Mouse (Mus musculus) lung, embryonic 15.5 days (tissue): Measurements from ENCODE around the gene Myl9. TPM values are rescaled to one million over a fixed set of nuclear protein-coding genes. Genes with fewer than 3 reads are reported as not detected.

Experiments used
- ATAC-seq: fragments of 200-750 bp; cut with Nextera tagmentation; 2 replicates; pipeline ENCODE4 v1.8.0; 2017; ENCODE audit warnings: moderate number of reproducible peaks, borderline replicate concordance; ENCODE audit not compliant: low FRiP score, low TSS enrichment; ENCODE audit errors: extremely low read depth
- H3K27ac ChIP-seq: fragments of 300-500 bp; sonication (generic); 2 replicates; pipeline ENCODE4 v1.5.1; 2015; ENCODE audit warnings: moderate library complexity, mild to moderate bottlenecking, inconsistent platforms
- H3K27me3 ChIP-seq: fragments of 300-500 bp; sonication (generic); 2 replicates; pipeline ENCODE4 v1.6.1; 2015; ENCODE audit warnings: inconsistent platforms
- H3K36me3 ChIP-seq: fragments of 300-500 bp; sonication (generic); 2 replicates; pipeline ENCODE4 v1.6.1; 2015; ENCODE audit warnings: inconsistent platforms
- H3K4me1 ChIP-seq: fragments of 300-500 bp; sonication (generic); 2 replicates; pipeline ENCODE4 v1.6.1; 2015; ENCODE audit warnings: inconsistent platforms
- H3K4me2 ChIP-seq: fragments of 300-500 bp; sonication (generic); 2 replicates; pipeline ENCODE4 v1.6.1; 2015; ENCODE audit warnings: inconsistent platforms, mild to moderate bottlenecking, moderate library complexity
- H3K4me3 ChIP-seq: fragments of 300-500 bp; sonication (generic); 2 replicates; pipeline ENCODE4 v1.5.1; 2015; ENCODE audit warnings: mild to moderate bottlenecking, inconsistent platforms
- H3K9ac ChIP-seq: fragments of 300-500 bp; sonication (generic); 2 replicates; pipeline ENCODE4 v1.6.1; 2015; ENCODE audit warnings: inconsistent platforms
- H3K9me3 ChIP-seq: fragments of 300-500 bp; sonication (generic); 2 replicates; pipeline ENCODE4 v1.6.1; 2016; ENCODE audit warnings: inconsistent platforms
- WGBS: fragments of 180-500 bp; shearing (Covaris S2); methylation state at CpG from one replicate; pipeline ENCODE4 v1.1.7; 2015; 5-methylcytosine and 5-hydroxymethylcytosine counted together
- polyA plus RNA-seq: library from polyadenylated mRNA; unstranded; fragments of >200 nt; fragmentation: Nextera tagmentation; extraction: Ambion mirVana; gene quantifications from 2 replicates; pipeline ENCODE4 v1.2.1, GENCODE M21; 2015

Gene Myl9
- polyA plus RNA-seq, 1 experiment from 2014 or later, result 443 TPM

DNA sequence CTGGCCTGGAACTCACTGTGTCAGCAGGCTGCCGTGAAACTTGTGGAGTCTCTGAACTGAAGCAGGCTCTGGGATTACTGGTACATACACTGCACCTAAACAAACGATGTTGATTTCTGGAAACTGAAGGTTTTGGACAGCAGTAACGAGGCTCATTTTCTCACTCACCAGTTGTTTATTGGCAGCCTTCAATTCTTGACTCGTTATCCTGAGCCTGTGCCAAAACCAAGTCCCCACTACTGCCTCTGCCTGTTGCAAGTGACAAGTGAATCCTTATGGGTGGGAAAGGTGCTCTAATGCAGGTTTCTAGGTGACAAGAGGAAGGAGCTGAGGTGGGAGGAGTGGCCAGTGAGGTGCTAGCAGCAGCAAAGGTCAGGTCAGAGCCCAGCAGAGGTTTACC, 33.2 kb upstream of the Myl9 start:
- Histone ChIP-seq H3K4me2 (no peak overlapping the region), H3K9ac (no peak overlapping the region), H3K36me3 (peaks cover 11% of the 10 kb centered on the region), H3K9me3 (no peaks in the 10 kb centered on the region), H3K27me3 (no peaks in the 10 kb centered on the region), H3K4me3 (no peak overlapping the region), H3K4me1 (peaks cover 21% of the 10 kb centered on the region), H3K27ac (no peak overlapping the region)
- ATAC-seq, result no peak
- WGBS, result 27% methylated on average over 4 of the region's 4 CpGs

DNA sequence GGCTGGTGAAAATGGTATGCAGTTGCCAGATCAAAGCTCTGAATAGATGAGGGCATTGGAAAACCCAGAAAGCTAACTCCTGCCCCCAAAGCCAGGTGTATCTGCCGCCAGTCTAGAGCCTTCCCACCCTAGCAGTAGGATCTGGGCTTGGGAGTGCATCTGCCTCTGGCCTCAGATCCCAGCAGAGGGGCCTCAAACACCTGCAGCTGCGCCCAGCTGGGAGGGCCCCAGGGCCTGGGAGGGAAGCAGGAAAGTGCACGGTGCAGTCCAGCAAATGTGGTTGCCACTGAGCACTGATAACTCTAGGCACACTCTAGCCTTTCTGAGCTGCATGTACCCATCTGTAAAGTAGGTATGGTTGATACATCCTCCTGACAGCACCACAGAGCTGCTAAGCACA, 32.0 kb upstream of the Myl9 start:
- no peak overlapping the region for H3K4me3 ChIP-seq
- no peak for ATAC-seq
- H3K27me3 ChIP-seq, result no peaks in the 10 kb centered on the region
- peaks cover 22% of the 10 kb centered on the region for H3K36me3 ChIP-seq
- no peak overlapping the region for H3K9ac ChIP-seq
- 63% methylated on average over 3 of the region's 3 CpGs for WGBS
- peaks cover 19% of the 10 kb centered on the region for H3K4me1 ChIP-seq
- H3K9me3 ChIP-seq, result no peaks in the 10 kb centered on the region
- H3K27ac ChIP-seq, result no peak overlapping the region
- H3K4me2 ChIP-seq, result no peak overlapping the region

DNA sequence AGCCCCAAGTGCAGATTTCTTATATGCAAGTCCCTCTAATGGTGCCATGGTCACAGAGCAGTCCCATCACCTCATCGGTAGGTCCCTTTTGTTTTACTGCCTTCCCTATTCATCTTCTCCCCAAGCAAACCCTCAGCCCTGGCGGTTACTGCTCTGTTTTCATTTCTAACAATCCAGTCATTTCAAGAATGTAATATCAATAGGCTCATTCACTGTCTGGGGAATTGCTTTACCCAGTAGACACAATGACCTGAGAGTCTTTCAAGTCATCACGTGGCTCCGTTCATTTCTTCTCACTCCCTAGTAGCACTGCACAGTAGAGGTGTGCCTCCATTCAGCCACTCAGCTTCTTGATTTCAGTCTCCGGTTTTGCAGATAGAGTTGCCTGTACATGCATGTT, 30.8 kb upstream of the Myl9 start:
- 72% methylated on average over 5 of the region's 5 CpGs for WGBS
- no peaks in the 10 kb centered on the region for H3K27me3 ChIP-seq

DNA sequence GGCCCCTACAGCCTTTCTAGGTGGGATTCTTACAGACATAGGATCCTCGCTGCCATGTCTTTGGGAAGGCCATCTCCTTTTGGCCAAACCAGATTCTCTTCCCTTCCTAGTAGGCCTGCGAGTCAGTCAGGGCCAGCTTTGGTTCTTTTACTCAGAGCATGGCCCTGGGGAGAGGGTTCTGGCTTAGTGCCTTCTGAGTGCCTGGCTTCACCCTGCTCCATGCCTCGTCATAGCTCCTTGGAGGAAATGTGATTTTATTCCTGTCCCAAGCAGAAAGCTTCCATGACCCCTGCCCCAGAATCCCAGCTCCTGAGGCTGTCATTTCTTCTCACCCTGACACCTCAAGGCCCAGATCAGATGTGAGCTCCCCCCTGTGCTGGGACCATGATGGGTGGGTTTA, 27.9 kb upstream of the Myl9 start:
- peaks cover 49% of the 10 kb centered on the region for H3K36me3 ChIP-seq
- no peaks in the 10 kb centered on the region for H3K27me3 ChIP-seq
- H3K9me3 ChIP-seq, result no peaks in the 10 kb centered on the region
- peaks cover 4% of the 10 kb centered on the region; the same call in 1 of the 2 replicates for H3K4me1 ChIP-seq
- H3K27ac ChIP-seq, result no peak overlapping the region
- H3K9ac ChIP-seq, result no peak overlapping the region
- WGBS, result 86% methylated on average over 3 of the region's 3 CpGs
- ATAC-seq, result no peak
- H3K4me2 ChIP-seq, result no peak overlapping the region
- no peak overlapping the region for H3K4me3 ChIP-seq

More for the DNA sequence above, 30.8 kb upstream of the Myl9 start:
- Histone ChIP-seq H3K4me1 (peaks cover 19% of the 10 kb centered on the region), H3K4me3 (no peak overlapping the region), H3K9me3 (no peaks in the 10 kb centered on the region), H3K4me2 (no peak overlapping the region), H3K9ac (no peak overlapping the region), H3K36me3 (peaks cover 29% of the 10 kb centered on the region), H3K27ac (no peak overlapping the region)
- ATAC-seq, result no peak

DNA sequence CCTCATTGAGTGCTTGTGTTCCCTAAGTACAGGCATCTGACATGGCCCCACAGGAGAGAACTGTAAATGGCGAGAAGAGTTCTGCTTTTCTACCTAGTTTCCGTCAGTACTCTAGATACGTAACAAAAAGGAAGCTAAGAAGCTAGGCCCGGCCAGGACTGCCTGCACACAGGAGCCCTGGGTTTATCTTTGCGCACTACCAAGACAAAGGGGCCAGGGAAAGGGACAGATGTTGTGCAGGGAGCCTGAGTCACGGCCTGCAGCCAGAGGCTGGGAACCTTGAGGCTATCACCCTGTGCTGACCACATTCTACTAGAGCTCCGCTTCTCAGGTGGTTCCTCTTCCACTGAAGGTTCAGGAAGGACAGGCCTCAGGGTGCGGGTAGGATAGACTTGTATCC, 25.5 kb upstream of the Myl9 start:
- WGBS, result 91% methylated on average over 8 of the region's 8 CpGs
- no peaks in the 10 kb centered on the region for H3K4me1 ChIP-seq
- no peak overlapping the region for H3K9ac ChIP-seq
- H3K27me3 ChIP-seq, result no peaks in the 10 kb centered on the region
- H3K36me3 ChIP-seq, result peaks cover 67% of the 10 kb centered on the region
- H3K9me3 ChIP-seq, result no peaks in the 10 kb centered on the region
- ATAC-seq, result no peak
- H3K4me2 ChIP-seq, result no peak overlapping the region
- no peak overlapping the region for H3K4me3 ChIP-seq
- H3K27ac ChIP-seq, result no peak overlapping the region

DNA sequence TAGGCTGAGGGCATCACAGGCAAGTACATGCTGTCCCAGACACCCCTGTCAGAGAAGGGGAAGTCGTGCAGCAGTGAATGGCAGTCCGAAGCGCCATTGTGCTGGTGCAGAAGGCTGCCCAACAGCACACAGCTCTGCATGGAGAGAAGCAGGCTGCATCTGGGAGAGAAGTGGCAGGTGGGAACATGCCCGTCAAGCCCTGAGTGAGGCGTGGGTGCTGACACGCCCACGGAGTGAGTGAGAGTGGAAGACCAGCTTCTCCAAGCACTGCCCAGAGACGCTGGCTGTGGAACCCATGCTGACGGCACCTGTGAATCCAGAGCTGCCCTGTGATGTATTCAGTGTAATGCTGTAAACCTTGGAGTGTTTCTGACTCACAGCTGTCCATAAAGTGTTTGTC, 18.3 kb upstream of the Myl9 start:
- 91% methylated on average over 9 of the region's 9 CpGs for WGBS

DNA sequence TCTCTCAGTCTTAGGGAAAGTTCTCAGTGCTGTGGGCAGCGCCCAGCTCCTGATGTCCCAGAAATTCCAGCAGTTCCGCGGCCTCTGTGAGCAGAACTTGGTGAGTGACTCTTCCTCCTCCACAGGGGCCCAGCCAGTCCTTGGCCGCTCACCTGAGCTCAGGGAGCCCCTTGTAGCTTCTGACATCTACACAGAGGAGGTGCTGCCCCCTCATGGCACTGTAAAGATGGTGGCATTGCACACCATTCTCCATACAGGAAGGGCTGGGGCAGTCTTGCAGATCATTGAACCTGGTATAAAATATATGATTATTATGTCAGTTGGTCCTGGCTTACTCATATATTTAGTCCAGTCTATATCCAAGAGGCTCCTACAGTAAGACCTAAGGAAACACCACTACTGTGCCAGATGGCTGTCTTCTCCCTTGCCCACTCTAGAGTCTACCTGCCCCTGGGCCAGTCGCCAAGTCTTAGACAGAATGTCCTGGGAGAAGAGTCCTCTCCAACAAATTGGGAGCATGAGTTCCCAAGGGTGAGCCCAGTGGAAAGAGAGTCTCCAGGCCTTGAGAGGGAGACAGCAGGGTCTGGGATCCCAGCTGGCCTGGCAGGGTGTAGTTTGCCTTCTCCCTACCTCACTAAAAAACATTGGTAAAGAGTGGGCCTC, 14.2 kb upstream of the Myl9 start:
- H3K4me2 ChIP-seq, result no peak overlapping the region
- H3K4me3 ChIP-seq, result no peak overlapping the region
- 77% methylated on average over 5 of the region's 5 CpGs for WGBS
- H3K27me3 ChIP-seq, result no peaks in the 10 kb centered on the region
- H3K9ac ChIP-seq, result no peak overlapping the region
- peaks cover 18% of the 10 kb centered on the region for H3K4me1 ChIP-seq
- no peak for ATAC-seq
- H3K27ac ChIP-seq, result no peak overlapping the region
- H3K36me3 ChIP-seq, result peaks cover 56% of the 10 kb centered on the region
- no peaks in the 10 kb centered on the region for H3K9me3 ChIP-seq

More for the DNA sequence above, 18.3 kb upstream of the Myl9 start:
- Histone ChIP-seq H3K9ac (no peak overlapping the region), H3K9me3 (no peaks in the 10 kb centered on the region), H3K27me3 (no peaks in the 10 kb centered on the region), H3K4me3 (no peak overlapping the region), H3K36me3 (peaks cover 80% of the 10 kb centered on the region), H3K27ac (no peak overlapping the region), H3K4me1 (peaks cover 4% of the 10 kb centered on the region; the same call in 1 of the 2 replicates), H3K4me2 (no peak overlapping the region)
- ATAC-seq, result no peak

DNA sequence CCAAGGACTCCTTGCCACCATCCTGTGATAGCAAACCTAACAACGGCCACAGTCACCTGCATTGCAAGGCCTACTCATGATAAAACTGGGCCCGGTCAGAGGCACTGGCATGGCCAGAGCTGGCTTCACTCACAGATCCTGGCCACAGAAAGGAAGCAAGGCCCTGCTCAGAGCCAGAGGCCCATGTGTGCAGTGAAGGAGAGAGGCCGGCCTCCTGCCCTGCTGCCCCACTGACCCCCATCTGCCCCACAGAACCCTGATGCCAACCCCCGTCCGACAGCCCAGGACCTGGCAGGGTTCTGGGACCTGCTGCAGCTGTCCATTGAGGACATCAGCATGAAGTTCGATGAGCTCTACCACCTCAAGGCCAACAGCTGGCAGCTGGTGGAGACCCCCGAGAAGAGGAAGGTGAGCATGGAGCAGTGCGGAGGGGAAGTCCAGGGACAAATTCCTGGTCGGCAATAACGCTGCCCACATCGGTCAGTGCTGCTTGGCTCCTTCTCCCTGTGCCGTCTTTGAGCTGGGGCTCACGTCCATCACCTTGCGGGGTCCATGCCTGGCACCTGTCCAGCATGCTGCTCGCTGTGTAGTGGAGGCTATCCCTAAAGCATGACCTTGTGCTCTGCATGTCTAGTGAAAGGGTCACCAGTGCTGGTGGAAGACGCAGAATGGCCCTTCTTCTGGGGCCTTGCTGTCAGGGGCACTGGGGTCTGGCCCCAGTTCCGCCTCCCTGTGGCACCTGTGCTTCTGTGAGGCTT, 13.5 kb upstream of the Myl9 start:
- peak overlapping the region; percentile 64; the same call in 1 of the 2 replicates for H3K27ac ChIP-seq
- WGBS, result 93% methylated on average over 17 of the region's 17 CpGs
- H3K4me3 ChIP-seq, result no peak overlapping the region
- H3K36me3 ChIP-seq, result peaks cover 49% of the 10 kb centered on the region
- H3K9ac ChIP-seq, result no peak overlapping the region
- H3K27me3 ChIP-seq, result no peaks in the 10 kb centered on the region
- peaks cover 21% of the 10 kb centered on the region for H3K4me1 ChIP-seq
- H3K4me2 ChIP-seq, result no peak overlapping the region
- no peaks in the 10 kb centered on the region for H3K9me3 ChIP-seq
- ATAC-seq, result no peak

DNA sequence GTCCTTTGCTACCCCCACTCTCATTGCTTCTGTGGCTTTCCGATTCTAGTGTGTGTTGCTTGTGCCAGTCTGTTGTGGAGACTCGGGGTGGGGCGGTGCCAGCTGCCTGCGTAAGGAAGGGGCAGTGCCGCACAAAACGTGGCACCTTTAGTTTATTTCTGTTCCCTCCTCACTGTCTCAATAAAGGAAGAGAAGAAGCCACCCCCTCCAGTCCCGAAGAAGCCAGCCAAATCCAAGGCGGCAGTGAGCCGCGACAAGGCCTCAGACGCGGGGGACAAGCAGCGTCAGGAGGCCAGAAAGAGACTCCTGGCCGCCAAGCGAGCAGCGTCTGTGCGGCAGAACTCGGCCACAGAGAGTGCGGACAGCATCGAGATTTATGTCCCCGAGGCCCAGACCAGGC, 12.7 kb upstream of the Myl9 start:
- H3K4me1 ChIP-seq, result peaks cover 21% of the 10 kb centered on the region
- H3K4me3 ChIP-seq, result no peak overlapping the region
- 69% methylated on average over 21 of the region's 21 CpGs for WGBS
- no peaks in the 10 kb centered on the region for H3K9me3 ChIP-seq
- H3K4me2 ChIP-seq, result no peak overlapping the region
- H3K9ac ChIP-seq, result no peak overlapping the region
- H3K27me3 ChIP-seq, result no peaks in the 10 kb centered on the region
- H3K27ac ChIP-seq, result peak overlapping the region; percentile 64
- ATAC-seq, result no peak
- peaks cover 41% of the 10 kb centered on the region for H3K36me3 ChIP-seq

DNA sequence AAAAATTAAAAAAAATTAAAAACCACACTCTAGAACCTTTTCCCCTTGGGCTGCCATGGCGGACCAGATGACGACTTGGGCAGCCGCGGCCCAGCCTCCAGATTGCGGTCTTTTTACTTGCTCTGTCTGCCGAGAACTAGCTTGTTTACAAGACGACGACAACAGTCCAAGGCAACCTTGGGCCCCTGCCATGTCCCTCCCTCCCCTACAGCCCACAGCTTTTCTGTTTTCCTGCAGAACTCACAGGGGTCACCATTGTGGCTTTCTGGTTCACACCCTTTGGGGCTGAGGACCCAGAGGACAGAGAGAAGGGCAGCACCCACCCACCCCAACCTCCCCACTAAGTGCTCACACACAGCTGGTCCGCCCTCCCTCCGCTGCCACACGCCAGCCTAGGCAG, 12.1 kb upstream of the Myl9 start:
- Histone ChIP-seq H3K4me3 (no peak overlapping the region), H3K27me3 (no peaks in the 10 kb centered on the region), H3K9ac (no peak overlapping the region), H3K36me3 (peaks cover 35% of the 10 kb centered on the region), H3K9me3 (no peaks in the 10 kb centered on the region), H3K4me1 (peaks cover 21% of the 10 kb centered on the region), H3K27ac (peak overlapping the region; percentile 64), H3K4me2 (no peak overlapping the region)
- WGBS, result 66% methylated on average over 11 of the region's 11 CpGs
- ATAC-seq, result peak; percentile 53; the same call in 1 of the 2 replicates

DNA sequence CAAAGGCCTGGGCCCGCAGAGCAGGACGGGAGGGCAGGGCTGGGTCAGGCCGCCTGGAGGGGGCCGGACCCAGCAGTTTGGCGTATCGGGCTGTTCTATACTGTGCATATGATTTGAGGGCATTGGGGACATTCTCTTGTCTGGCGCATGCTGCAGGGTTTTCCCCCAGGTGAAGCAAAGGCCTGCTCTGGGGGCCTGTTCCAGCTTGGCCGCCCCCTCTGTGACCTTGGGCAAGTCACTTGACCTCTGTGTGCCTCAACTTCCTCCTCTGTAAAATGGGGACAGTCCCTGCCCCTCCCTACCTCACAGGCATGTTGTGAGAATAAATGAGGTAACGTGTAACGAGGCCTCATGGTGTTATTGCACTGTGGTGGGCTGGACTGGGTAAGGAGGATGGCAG, 11.2 kb upstream of the Myl9 start:
- H3K27ac ChIP-seq, result no peak overlapping the region
- ATAC-seq, result no peak
- WGBS, result 92% methylated on average over 10 of the region's 10 CpGs
- no peak overlapping the region for H3K9ac ChIP-seq
- H3K36me3 ChIP-seq, result peaks cover 26% of the 10 kb centered on the region
- H3K9me3 ChIP-seq, result no peaks in the 10 kb centered on the region
- H3K27me3 ChIP-seq, result no peaks in the 10 kb centered on the region
- H3K4me2 ChIP-seq, result no peak overlapping the region
- peaks cover 21% of the 10 kb centered on the region for H3K4me1 ChIP-seq
- H3K4me3 ChIP-seq, result no peak overlapping the region

DNA sequence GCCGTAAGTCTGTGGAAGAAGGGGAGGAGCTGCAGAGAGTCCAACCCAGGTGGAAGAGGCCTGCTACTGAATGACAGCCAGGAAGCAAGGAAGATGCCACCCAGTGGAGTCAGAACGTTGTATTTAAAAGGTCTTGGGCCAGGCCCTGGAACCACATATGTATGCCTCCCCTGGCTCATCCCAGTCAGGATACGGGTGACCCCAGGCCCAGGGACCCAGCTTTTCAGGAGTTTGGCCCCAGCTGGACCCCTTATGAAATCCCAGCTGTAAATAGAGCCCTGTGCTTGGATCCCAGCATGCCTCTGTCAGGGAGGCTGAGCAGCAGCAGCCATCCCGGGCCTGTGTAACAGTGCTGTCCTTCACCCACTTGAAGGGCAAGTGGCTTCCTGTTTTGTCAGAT, 10.5 kb upstream of the Myl9 start:
- Histone ChIP-seq H3K4me1 (peaks cover 21% of the 10 kb centered on the region), H3K27ac (no peak overlapping the region), H3K9me3 (no peaks in the 10 kb centered on the region), H3K27me3 (no peaks in the 10 kb centered on the region), H3K36me3 (peaks cover 25% of the 10 kb centered on the region), H3K4me3 (no peak overlapping the region), H3K4me2 (no peak overlapping the region), H3K9ac (no peak overlapping the region)
- 70% methylated on average over 4 of the region's 4 CpGs for WGBS
- ATAC-seq, result no peak
